Mouse (Mus musculus): ENCODE measurements around the gene Lgr4. TPM values are rescaled to one million over a fixed set of nuclear protein-coding genes. Genes with fewer than 3 reads are reported as not detected.

Lgr4 gene
- 73.3 TPM for polyA plus RNA-seq (2014; fragmentation: Illumina TruSeq; extraction: RNeasy Lipid Tissue Mini Kit (QIAGEN cat#74804))

DNA sequence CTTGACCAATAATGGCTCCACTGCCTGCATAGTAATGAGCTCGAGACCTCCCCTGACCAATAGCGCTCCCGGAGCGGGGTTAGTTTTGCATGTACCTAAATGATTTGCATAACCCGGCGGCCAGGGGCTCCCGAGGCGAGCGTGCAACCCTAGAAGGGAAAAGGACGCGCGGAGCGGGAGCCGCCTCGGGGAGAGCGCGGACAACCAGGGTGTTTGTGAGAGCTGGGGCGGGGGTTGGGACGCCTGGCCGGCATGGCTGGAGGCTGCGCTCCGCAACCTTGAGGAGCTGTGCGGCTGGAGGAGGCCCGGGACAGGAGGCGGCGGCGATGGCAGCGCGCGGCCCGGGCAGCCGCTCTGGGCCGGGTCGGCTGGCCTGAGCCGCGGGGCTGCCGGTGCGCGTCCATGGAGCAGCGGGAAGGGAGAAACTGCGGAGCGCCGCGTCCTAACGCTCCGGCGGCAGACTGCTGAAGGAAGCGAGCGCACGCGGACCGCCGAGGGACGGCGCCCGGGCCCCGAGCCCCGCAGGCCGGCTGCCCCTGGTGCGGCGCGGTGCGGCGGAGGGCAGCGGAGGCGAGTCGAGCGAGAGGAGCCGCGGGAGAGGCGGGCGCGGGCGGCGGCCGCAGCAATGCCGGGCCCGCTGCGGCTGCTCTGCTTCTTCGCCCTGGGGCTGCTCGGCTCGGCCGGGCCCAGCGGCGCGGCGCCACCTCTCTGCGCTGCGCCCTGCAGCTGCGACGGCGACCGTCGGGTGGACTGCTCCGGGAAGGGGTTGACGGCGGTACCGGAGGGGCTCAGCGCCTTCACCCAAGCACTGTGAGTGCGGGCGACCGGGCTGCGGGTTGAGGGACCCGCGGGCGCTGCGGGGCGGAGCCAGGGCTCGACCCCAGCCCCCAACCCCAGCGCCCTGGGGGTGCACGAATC lies at the start of gene Lgr4:
Lgr4 (plus strand) TSS at position 152 of the 918 bp plus-strand sequence.

GRCm38 (mm10) chr2:109890597-109890996 lies 26.9 kb upstream of the Lgr4 start, which contains the start of gene Lin7c:
Gene Lin7c (plus strand): TSS chr2:109890853.

GRCm38 (mm10) chr2:110017616-110018505 lies 100.4 kb downstream of the Lgr4 start, which contains the start of gene Ccdc34:
Gene Ccdc34 (plus strand): TSS chr2:110017817.

Other genes with a start within 250 kb of the Lgr4 start
- 2.0 TPM for gene Bdnf, start 242.9 kb upstream of the Lgr4 start, polyA plus RNA-seq (2014; fragmentation: Illumina TruSeq; extraction: RNeasy Lipid Tissue Mini Kit (QIAGEN cat#74804))
- gene Lin7c, start 26.8 kb upstream of the Lgr4 start, polyA plus RNA-seq (2014; fragmentation: Illumina TruSeq; extraction: RNeasy Lipid Tissue Mini Kit (QIAGEN cat#74804)), result 232 TPM
- 77.5 TPM for gene Ccdc34, start 100.2 kb downstream of the Lgr4 start, polyA plus RNA-seq (2014; fragmentation: Illumina TruSeq; extraction: RNeasy Lipid Tissue Mini Kit (QIAGEN cat#74804))